Mouse (Mus musculus) spleen, adult 12 weeks (tissue): ENCODE measurements around the gene Rarb.
"Not testable (repeated sequence)": the region's sequence is repeated elsewhere in the genome, so short reads cannot be mapped to it uniquely, and the experiment has no call there.

Source experiments
- DNase-seq: peaks from one replicate; pipeline ENCODE4 v3.0.0; 2022; ENCODE audit warnings: low spot score

Rarb gene

DNA sequence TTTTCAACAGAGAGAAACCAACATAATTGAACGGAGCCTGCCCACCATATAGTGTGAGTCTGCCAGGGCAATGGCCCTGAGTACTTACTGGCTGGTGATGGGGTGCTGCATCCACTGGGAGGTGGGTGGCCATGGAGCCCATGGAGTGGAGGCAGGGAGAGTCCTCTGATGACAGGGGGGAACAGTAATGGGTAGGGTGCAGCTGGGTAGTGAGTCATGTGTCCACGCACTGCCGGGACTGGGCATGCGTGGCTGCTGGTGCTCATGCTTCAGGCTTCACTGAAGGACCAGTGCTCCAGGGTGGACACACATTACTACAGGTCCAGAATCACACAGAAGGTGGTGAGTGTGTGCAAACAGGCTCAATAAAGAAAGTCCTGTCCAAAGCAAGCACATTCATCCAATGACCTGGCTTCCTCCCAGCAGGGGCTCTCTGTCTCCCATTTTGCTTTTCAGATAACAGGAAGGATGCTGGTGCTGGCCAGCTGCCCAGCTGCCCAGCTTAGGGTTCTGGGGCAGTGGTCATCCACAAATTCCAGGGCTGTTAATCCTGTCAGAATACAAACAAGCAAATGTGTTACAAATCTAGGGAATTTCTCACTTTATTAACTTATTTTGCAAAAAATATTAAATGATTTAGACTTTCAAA, at the start of gene Rarb:
Rarb (minus strand) TSS at position 555 of the 649 bp plus-strand sequence.
- no peak for DNase-seq

DNA sequence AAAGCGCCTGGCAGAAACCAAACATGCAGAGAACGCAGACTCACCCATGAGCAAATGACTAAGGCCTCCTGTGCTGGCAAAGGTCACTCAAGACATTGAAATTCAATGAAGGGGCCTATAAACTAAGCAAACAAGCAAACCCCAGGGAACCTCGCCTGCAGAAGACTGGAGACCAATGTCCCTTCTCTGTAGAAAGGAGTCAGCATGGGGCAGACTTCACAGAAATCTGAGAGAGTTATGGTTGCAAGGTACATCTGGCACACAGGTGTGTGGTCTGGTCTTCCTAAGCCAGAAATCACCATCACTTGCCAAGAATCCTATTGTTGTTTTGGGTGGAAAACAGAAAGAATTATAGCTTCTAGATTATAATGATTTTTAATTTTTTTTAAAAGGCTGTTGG, 23.1 kb upstream of the Rarb start:
- no peak for DNase-seq

DNA sequence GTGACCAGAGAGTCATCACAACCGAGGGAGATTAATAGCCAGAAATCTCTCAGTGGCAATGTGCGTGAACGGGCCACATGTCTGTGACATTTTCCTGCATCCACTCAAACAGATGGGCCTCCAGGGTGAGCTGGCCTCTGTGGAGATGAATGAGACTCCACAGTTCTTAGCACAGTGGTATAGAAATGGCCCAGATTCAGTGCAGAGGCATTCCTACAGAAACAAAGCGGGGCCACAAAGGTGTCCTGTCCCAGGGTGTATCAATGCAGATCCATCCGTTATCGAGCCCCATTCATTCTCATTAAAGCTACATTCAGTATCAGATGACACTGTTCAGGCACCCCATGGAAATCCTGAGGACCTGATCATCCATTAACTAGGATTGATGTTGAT, 22.6 kb upstream of the Rarb start:
- no peak for DNase-seq

DNA sequence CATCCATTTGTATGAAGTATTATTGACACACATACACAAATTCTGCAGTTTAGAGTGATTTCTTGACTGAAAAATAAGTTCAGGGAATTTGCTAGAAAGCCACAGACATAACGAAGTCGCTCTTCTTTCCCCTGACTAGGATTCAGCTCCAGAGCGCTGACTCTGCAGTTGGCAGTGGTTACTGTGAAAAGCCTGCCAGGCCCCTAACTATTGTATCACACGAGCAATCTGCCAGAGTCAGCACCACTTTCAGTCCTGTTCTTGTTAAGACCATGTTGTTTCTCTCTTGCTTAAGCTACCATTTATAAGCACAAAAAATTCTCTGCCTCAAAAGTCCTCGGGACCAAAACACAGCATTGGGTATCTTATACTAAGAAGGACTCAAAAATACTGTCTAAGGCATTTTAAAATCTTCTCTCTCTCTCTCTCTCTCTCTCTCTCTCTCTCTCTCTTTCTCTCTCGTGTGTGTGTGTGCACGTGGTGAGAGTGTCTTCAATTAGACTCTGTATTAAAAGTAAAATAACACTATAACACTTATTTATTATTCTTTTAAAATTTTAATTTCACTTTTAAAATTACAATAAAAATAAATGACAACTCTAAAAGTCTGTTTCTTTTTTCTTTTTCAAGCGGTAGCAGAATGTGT, 22.1 kb upstream of the Rarb start:
- DNase-seq, result no peak

DNA sequence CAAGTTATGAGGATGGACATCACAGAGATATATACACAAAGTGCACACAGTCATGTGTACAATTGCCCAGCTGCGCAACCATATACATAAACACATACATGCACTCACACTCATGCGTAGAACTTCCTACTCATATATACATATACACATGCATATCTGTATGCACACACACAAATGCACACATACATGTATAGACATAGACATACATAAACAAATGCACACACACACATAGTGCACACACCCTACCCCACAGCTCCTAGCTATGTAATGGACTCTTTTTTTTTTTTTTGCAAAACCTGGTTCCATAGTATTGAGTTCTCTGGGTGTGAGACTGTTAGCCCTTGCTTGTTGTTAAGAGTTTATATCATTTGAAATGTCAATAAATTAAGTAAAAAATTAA, 21.2 kb upstream of the Rarb start:
- DNase-seq, result no peak

DNA sequence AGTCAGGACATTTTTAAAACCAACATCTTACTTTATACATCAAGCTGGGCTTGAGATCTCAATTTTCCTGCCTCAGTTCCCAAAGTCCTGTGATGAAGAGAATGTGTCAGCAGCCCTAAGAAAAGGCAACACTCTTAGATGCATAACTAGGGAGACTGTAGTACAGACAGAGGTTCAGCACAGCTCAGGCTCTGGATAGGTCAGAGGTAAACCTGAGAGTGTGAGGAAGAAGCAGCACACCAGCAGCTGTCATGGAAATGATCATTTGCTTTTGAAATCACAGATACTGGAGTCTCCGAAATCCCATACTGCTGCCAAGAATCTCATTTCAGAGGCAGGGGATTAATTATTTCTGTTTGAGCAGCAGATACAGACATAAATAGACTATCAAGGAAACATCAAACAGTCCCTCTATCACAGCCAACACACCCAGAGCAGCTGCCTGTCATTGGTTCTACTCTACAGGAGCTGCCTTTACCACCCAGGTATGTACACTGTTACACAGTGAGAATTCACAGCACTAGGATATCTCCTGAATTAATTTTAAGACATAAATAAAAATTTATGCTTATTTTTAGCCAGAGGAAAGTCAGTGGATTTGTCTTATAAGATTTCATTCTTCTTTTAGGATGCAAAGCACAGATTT, 3.7 kb downstream of the Rarb start:
- no peak for DNase-seq

DNA sequence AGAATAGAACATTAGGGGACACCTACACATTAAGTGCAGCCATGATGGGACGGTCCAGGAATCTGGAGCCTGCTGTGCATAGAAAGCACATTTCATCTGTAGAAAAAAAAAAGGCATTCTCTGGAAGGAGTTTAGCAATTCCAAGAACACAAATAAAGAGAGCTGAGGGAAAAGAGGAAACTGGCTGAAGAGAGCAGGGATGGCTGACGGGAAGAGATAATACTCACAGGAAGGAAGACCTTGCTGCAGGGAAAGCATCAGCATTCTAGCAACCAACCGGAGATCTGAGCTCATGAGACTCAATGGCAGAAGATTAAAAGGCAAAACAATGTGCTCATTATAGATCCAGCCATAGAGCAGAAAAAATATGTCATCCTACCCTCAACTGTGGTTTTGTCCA, 12.8 kb downstream of the Rarb start:
- DNase-seq, result no peak

DNA sequence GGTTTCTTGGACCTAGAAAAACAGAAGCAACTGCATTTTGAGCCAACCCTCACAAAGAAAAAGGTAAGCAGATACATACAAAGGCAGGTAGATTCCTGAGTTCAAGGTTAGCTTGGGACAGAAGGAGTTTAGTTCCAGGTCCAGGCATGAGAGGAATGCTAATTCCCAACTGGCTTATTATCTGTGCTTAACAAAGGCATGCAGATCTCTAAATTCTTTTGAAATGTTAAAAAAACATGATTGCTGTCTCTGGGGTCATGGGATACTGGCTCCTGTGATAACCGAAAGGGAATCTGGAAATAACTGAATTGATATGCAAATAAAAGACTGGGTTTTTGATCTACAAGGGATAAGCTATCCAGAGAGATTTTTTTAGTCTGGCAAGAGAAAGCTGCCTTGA, 28.8 kb downstream of the Rarb start:
- no peak for DNase-seq

DNA sequence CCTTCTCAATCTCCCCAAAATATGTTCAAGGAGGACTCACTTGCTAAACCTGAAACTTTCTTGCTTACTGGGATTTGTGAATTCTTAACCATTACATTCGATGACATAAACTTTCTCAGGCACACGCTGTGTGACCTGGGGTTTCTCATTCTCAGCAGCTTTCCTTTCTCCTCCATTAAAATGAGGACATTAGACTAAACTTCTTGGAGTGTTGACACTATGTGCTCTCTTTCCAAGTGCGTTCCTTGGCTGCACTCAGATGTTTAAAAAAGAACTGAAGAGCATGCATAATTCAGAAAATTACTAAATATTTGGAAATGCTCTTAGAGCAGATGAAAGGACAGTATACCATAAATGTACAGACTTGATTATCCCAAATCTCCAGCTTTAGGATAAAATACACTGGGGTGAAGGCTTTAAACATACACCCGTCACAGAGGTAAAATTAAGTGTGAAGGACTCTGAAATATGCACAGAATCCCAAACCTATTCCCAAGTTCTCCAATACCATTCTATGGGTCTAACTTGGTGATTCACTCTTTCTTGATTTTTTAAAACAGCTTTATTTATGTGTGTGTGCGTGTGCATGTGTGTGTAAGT, 36.9 kb downstream of the Rarb start:
- no peak for DNase-seq

DNA sequence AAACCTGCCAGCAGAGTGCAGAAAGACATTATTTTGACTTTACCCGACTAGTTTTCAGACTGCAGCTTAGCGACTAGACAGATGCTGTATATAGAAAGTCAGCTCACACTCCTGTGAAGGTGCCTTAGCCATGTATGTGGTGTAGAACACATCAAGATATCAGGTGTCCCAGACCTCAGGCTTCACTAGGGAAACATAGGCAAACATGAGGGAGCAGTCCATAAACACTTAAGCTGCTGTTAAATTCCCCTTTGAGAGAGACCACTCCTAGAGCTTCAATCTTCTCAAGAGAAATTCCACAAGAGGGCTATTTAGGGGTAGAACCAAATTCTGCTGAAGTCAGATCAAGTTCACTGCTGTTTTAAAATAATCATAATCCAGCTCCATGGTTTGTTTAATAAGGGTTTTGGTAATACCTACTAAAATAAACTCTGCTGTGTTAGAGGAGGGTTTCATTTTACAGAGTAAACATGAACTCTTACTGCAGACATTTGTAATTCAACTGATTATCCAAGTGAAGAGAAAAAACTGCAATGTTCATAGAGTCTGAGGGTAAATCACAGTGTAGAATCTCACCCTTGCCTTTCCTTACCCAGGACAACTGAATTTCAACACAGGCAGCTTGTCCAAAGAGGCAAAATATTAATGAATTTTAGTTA, 42.1 kb downstream of the Rarb start:
- no peak for DNase-seq

DNA sequence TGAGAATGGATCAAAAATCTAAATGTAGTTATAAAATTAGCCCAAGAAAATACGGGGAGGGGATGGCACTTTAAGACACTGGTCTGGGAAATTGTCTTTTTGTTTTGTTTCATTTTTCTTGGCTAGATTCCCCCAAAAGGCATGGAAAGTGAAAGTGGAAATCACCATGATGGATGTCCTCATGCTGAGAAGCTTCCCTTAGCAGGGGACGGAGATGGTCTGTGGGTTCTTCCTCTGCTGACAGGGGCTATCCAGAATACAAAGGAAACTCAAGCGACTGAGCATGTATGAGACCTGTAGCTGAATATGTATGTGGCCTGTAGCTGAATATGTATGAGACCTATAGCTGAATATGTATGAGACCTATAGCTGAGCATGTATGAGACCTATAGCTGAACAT, 46.0 kb downstream of the Rarb start:
- no peak for DNase-seq

DNA sequence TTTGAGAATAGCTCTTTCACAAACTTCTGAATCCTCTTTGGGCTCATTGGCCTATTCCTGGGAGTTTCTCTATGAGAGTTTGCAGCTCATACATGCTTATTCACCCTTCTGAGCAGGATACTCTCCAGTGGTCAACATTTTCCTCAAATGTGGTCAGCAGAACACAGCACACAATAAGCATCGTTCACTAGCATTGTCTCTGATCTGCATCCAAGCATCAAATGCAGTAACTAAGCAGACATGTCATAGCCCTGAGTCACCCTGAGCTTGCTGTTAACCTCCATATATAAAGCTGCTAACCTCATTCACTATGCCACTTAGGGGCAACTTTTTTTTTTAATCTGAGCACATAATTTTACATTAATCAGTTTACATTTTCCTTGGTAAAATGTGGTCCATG, 53.1 kb downstream of the Rarb start:
- no peak for DNase-seq

DNA sequence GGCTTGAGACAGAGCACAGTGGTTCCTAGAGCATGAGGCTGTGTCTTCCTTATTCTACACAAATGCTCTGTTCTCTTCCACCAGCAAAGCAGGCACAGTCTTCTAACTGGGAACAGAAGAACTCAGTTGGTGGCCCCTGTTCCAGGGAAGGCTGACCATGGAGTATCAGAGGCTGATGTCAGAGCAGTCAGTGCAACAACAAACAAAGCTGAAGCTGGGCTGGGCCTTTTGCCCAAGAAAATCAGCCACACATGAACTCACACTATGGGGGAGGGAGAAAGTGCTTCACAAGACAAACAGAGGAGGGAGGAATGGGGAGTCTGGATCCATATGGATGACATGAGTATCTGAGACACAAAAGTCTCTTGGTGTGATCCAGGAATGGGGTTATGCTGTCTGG, 56.2 kb downstream of the Rarb start:
- no peak for DNase-seq

DNA sequence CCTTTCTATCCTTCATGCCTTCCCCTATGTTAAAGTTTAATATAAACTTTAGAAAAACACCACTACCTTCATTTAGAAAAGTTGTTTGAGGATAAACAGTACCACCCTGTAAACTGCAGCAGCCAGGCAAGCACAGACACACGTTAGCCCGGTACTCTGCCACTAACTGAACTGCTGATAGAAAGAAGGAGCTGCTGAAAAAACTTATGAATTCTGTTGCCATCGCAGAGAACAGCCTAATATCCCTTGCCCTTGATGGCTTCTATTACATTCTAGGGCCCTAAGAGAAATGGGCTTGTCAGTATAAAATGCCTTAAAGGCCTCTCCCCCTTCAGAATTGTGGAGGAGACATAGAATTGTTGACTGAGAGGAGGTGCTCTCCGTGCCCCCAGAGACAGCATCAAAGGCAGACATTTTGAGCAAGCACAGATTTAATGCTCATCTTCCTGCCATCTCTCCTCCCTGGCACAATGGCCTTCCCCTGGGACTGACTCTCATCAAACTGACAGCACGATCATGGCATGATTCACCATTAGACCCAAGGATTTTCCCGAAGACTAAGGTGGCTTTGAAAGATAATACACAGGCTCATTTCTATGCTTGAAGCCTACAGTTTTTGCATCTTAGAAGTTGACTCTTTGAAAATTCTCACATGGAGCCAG, 60.1 kb downstream of the Rarb start:
- DNase-seq, result no peak

DNA sequence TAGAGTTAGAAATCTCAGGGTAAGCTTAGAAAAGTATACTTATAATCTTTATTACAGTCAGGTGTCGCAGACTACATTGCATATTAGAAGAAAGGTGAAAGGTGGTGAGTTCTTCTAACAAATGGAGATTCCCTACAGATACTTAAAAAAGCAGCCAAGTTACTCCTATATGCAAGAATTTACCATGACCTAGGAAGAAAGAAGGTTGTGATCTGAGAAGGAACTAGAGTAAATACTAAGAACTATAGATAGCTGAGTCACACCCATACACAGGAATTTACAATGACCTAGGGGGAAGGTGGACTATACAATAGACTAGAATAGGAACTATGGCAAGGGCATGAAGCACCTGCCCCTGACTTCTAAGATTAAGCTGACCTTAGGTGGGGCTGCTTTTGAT, 63.4 kb downstream of the Rarb start:
- DNase-seq, result not testable (repeated sequence)

DNA sequence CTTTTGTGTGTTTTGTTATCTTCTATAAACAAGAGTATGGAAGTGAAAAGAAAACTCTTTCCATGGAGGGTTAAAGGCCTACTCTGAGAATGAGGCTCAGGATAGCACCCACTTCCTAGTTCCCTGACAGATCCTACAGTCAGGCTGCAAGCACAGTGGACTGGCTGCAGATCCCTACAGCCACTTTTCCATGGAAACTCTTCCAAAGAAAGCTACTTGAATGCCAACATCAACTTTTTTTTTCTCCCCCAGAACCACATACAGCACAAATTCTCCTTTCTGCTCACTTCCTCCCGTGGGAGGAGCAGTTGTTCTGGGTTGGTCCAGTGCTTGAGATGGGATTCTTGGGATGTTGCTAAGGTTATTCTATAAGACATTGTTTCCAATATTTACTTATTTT, 66.3 kb downstream of the Rarb start:
- DNase-seq, result no peak

DNA sequence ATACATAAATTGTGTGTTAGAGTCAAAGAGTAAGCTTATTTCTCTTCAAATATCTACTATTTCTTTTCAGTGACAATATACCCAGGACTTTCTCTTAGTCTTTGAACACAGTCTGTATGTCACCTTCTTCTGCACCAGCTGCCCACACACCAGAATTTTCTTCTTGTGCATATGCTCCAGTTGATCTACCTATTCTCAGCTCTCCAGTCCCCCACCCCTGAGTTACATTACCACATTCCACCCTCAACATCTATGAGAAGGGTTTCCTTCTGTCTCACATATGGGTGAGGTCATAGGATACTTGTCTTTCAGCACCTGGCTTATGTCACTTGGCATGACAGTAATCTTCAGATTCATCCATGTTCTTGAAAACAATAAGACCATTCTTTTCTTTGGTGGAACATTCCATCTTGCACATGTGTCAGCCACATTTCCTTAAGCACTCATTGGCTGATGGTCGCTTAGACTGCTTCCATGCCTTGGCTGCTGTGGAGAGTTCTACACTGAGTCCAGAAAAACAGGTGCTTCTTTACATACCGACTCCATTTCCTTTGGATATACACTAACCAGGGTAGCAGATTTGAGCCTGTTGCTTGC, 71.9 kb downstream of the Rarb start:
- no peak for DNase-seq

DNA sequence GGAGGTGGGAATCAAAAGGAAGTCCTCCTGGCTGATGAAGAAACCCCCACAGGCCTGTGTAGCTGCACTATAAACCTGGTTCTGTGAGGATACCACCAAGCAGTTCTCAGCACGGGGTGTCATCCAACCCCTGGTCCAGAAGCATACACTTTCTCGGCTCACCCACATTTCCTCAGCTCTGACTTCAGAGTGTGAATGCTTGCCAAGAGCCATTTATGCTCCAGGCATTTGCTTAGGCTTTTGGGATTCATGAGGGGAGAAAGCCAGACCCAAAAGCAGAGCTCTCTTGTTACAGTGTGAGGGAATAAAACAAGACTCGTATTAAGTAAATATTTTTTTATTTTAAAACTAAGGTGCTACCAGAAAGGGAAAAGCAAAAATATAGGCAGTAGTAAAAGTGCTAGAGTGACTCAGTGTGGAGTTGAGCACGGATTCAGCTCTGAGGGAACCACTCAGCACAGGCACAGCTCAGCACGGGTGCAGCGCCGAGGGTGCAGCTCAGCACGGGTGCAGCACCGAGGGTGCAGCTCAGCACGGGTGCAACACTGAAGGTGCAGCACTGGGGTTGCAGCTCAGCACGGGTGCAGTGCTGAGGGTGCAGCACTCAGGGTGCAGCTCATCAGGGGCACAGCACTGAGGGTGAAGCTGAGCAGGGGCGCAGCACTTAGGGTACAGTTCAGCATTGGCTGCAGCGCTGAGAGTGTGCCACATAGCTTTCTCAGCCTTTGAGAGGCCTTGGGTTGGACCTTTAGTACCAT, 77.8 kb downstream of the Rarb start:
- no peak for DNase-seq

DNA sequence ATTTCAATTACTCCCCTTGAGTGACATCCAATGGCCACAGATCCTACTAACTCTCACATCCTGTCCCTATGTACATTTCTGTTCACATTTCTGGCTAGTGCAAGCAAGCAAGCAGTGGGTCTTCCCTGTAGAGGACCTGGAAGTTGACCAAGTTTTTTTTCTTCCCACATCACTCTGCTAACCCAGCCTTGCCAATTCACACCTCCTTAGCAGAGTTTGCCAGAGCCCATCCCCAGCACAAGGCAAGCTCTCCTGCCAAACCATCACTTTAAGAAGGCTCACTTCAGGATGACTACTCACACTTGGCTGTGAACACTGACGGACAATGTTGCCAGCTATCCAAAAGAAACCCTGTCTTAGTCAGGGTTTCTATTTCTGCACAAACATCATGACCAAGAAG, 80.4 kb downstream of the Rarb start:
- no peak for DNase-seq

DNA sequence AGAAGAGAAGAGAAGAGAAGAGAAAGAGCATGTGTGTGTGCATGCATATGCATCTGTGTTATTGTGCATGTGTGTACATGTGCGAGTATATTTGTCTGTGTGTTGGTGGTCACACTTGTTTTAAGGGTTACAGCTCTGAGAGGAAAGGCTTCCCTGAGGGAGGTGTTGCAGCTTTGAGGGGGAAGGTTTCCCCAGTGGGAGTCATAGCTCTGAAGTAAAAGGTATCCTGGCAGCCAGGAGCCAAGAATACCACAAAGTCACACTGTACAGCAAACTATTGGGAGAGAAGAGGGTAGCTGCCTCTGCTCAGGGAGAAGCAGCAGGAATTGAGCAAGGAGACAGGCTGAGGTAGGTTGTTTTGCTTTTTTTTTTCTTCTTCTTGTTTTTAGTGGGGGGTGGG, 81.2 kb downstream of the Rarb start:
- no peak for DNase-seq
